Mouse (Mus musculus) olfactory bulb, adult 2 months (tissue): ENCODE measurements around the gene Anapc2.

Experiments used
- CTCF ChIP-seq: fragments of 200-500 bp; IDR thresholded peaks from 2 replicates; pipeline ENCODE4 v1.5.1; 2012; ENCODE audit warnings: low read depth, mild to moderate bottlenecking, low read length, moderate library complexity; ENCODE audit not compliant: insufficient read depth
- POLR2A ChIP-seq: fragments of 200-500 bp; IDR thresholded peaks from 2 replicates; pipeline ENCODE4 v1.6.1; 2012; ENCODE audit warnings: mild to moderate bottlenecking, low read depth, low read length, moderate library complexity; ENCODE audit not compliant: insufficient read depth

DNA sequence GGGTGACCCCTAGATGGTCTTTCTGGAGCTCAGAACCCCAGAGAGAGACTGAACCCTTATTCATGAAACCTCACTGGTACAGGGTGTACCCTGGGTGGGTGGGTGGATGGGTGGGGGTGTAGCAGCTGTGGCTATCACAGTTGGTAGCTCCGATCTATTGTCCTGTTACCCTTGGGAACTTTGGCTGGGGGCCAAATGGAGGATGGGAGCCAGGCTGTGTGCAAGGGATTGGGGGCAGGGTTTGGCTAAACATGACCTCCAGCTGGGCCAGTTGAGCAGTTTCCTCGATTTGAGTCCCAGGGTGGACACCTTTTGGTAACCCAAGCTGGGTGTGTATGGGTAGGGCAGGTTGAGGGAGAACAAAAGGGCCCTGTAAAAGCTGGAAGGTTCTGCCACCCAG is 5.6 kb upstream of the Anapc2 start:
- TF ChIP-seq CTCF (no peak), POLR2A (no peak)
